Mouse (Mus musculus): ENCODE data around the gene Dscaml1.

Dscaml1 gene

DNA sequence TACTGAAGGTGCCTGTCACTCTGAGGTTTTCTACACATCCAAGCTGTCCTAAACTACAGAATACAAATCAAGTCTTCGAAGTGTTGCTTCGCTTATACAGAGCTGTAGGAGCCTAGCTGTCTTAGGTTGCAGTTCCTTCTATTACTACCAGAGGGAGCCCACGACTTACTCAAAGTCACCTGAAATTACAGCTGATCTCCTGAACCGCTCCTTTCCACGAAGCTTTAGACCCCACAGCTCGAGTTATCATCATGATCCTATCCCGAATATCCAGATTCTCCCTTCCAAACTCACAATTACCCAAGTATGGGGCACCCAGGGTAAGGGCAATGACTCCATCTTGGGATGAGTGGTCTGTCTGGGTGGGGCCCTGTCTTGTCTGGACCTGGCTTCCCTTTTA lies 14.6 kb upstream of the Dscaml1 start:
- peak; percentile 39 for DNase-seq (ENCODE audit: extremely low read depth, low read depth)

DNA sequence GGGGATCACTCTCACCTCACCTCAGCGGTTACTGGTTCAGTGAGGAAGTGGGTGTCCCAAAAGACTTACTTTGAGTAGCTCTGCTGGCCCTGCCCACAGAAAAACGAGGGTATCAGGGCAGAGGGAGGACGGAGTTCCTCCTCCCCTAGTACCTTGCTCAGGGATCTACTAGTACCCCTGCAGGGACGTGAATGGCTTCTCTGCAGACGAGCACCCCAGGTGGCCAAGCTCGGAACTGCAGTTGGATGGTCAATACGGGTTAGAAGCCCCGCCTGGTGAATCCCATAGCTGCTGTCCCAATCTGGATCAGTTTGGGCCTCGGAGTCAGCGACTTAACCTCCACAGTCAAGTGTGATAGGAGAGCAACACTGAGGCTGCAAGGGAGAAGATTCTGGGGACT lies 14.1 kb upstream of the Dscaml1 start:
- peak; percentile 70 for DNase-seq (ENCODE audit: extremely low read depth, low read depth)

DNA sequence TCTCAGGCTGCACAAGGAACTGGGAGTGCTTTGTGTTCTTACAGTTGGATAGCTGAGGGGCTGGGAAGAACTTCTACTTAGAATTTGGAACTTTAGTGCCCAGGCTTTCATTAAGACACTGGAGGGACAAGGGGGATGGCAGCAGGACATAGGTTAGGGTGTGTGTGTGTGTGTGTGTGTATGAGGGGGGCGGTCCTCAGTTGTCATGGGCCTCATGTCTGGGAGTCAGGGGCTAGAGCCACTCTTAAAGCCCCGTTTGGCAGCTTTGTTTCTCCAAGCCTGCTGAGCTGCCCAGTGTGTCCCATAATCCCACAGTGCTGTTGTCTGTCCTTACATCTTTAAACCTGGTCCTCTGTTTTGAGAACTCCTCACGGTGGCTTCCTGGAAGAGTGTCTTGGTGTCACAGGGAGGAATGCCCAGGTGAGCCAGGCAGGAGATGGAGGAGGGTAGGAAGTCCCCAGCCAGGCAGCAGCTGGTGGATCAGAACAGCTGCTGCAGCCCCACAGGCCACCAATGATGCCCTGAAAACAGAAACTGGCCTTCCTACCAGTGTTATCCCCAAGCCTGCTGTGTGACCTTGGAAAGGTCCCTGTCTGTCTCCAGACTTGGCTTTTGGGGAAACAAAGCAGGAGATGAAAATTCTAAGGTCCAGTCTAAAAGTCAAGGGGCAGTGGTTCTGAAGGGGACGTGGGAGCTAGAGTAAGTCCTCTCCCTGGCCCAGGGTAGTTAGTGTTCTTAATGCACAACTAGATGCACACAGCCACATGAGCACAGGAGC lies 13.5 kb upstream of the Dscaml1 start:
- no peak for DNase-seq (ENCODE audit: extremely low read depth, low read depth)

DNA sequence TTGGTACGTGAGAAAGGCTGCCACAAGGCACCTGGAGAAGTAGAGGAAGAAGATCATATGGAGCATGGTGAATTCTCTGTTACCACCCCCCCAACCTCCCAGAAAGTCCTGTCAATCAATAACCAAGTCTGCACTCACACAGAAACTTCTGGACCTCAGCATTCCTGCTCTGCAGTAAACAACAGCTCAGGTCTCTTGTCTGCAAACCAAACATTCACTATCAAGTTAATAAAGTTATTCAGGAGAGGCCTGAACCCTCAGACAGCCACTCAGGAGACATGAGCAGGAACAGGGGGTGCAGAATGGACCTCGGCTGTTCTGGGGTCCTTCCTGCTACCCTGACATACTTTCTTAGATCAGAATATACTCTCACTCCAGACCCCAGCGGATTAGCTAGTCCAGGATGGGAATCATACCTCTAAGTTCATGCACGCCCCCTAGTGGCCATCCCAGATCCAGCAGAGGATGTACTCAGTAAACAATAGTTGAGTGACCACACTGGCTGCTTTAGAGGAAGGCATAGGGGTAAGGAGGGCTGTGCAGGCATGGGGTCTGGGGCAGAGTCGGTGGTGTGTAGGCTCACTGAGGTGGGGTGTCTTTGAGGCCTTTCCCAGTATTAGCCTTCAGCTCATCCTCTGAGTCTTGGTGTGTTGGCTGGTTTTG lies 12.8 kb upstream of the Dscaml1 start:
- DNase-seq (ENCODE audit: extremely low read depth, low read depth) = peak; percentile 39

DNA sequence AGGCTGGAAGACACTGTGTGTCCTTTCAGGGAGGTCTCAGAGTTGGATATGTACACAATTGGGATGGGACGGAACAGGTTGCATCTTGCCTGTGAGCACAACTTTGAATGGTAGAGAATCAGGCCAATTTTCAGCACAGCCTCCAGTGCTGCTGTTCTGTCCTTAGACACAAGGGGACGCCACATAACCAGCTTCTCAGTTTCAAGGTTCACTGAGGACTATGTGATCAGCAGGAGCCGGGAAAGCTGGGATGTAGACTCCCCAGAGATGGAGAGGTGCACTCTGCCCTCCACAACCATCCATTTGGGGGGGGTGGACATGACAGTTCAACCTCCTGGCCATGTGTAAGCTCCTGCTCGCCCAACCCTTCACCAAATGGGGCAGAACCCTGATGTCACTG lies 10.5 kb upstream of the Dscaml1 start:
- no peak for DNase-seq (ENCODE audit: extremely low read depth, low read depth)

DNA sequence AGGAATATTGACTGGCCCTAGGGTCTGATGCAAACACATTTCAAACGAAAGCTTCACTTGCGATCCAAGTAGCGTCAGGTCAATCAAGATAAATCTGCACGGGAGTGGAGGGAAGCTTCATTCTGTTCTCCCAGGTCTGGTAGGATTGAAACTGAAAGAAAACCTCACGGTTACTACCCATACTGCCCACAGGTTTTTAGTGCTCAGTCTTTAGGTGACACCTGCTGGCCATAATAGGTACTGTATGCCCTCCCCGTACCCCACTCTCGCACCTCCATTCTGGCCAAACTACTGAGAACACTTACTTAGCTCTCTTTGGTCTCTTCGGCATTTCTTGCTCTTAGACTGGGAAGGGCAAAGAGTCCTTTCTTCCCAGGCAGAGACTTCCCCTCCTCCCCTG lies 9.2 kb upstream of the Dscaml1 start:
- DNase-seq (ENCODE audit: extremely low read depth, low read depth) = peak; percentile 55

DNA sequence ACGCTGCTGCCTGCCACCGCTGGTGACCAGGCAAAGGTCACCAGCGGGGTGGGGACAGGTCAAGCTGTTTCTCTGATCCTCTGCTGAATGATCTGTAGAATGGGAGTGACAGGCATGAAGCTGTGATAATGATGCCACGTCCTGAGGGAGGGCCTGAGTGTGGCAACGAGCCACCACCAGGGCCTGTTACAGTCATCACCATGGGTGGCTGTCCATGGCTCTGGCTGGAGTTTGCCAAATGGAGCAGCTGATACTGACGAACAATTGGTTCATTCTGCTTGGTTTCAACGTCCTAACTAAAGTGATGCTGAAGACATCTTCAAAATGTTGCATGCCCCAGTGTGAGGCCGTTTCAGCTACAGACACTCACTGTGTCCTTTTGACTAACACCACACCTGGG lies 8.2 kb upstream of the Dscaml1 start:
- no peak for DNase-seq (ENCODE audit: extremely low read depth, low read depth)

DNA sequence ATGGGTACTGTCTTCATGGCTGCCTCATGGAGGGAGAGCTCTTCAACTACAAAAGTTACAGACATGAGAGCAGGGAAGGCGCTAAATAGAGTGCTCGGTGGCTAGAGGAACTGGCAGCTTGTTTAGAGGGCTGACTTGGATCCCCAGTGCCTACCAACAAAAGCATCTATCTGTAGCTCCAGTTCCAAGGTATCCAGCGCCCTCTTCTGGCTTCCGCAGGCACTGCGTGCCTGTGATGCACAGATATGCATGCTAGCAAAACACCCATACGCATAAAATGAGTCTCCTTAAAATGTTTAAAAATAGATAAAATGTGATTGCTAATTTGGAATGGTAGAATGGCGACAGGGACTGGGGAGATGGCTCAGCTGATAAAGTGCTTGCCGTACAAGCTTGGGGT lies 5.2 kb upstream of the Dscaml1 start:
- peak; percentile 36 for DNase-seq (ENCODE audit: extremely low read depth, low read depth)

DNA sequence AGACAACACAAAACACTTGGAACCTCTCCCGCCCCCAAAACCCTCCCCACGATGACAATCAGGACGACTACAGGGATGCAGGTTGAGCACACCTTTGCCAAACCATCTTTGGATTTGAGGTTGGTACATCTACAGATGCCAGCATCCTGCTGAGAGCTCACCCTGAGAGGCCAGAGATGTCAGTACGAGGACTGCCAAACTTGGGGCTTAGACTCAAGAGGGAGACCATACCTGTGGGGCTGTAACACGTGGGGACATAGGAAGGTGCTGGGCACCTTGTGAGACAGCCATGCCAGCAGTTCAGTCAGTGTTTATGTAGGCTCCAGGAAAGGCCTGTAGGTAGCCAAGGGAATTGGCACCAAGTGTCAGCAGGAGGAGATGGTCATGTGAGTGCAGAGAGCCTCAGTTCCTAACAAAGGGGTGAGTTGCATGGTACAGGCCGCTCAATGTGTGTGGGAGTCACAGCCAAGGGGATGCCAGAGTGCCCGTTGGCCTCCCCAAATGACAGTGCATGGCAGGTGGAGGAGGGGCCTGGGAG lies 3.6 kb upstream of the Dscaml1 start:
- no peak for DNase-seq (ENCODE audit: extremely low read depth, low read depth)

DNA sequence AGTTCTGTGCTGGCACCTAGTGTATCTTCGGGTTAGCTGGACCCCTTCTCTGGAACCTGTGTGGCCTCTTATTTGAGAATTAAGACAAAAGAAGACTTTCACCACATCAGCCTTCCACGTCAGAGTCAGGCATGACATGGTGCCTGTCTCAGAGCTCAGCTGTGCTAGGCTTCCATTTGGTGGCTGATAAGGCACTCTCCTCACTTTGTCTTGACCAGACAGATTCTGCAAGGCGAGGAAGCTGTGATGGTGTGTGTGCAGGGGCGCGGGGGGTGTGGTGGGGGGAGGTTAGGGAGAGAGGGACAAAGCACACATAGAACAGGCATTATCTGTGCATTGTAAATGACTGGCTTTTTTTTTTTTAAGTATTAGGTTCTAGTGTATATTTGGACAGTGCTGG lies 3.0 kb downstream of the Dscaml1 start:
- DNase-seq (ENCODE audit: extremely low read depth, low read depth) = no peak

DNA sequence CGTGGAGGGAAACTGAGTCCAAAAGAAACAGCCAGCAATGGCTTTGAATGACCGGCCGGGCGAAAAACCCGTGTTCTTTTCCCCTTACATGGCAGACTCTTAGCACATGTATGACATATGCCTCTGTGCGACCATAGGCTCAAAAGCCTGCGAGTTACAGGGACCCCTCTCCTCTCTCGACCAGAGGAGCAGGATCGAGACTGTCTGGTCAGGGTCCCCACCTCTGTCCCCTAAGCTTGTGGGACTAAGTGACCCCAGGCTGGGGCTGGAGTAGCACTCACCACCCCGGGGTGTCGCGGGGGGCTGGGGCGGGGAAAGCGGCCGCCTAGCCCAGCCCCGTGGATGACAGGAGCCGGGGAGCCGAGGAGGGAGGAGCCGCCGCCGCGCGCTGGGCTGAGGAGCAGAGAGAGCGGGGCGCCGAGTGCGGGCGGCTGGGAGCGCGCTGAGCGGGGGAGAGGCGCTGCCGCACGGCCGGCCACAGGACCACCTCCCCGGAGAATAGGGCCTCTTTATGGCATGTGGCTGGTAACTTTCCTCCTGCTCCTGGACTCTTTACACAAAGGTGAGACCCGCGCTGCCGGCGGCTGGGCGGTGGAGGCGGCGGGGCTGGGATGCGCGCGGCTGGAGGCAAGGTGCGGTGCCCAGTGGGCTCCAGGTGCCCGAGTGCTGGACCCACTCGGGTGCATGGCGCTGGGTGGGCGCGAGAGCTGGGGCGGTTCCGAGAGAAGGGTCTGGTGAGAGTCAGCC lies 3.7 kb downstream of the Dscaml1 start:
- DNase-seq (ENCODE audit: extremely low read depth, low read depth) = no peak

DNA sequence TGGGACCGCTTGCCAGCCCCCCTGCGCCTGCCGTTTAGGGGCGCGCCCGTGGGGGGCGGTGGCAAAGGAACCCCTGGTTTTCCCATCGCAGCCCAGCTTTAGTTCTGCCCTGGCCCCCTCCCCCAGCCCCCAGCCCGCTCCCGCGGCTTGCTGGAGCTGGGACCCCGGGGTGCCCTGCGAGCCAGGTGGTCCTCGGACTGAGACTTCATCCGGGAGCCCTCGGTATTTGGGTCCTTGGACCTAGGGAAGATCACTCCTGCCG lies 4.2 kb downstream of the Dscaml1 start:
- no peak for DNase-seq (ENCODE audit: extremely low read depth, low read depth)

DNA sequence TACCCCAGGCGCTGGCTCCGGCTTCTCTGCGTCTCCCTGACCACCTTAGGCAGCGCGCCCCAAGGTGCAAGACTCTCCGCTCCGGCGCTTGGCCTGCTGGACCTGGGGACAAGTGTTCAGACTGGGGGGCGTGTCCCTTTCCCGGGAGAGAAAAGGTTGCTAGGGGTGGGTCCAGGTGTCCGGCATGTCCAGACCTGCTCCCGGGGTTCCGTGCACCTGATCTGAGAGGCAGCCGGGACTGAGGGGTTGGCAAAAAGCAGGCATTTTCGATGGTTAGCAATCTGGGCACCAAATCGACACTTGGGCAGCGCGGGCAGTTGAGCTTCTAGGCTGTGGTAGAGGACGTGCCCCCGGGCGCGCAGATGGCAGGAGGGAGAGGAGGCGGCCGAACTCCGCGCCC lies 4.7 kb downstream of the Dscaml1 start:
- no peak for DNase-seq (ENCODE audit: extremely low read depth, low read depth)

DNA sequence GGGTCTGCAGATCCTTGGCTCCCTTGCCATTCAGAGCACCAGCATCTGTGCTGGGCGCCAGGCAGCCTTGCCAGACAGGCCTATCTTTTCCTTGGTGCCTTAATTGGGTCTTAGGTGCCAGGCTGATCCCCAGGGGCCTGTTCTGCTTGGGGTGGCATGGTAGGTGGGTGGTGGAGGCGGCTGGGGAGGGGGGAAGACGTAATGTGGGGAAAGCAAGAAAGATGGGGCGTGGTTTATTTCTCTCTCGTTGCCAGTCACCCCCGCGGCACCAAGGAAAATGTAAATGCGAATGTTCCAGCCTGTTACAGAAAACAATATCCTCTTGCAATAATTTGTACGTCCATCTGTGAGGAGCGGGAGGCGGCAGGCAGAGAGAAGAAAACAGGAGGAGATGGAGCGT lies 6.2 kb downstream of the Dscaml1 start:
- no peak for DNase-seq (ENCODE audit: extremely low read depth, low read depth)

DNA sequence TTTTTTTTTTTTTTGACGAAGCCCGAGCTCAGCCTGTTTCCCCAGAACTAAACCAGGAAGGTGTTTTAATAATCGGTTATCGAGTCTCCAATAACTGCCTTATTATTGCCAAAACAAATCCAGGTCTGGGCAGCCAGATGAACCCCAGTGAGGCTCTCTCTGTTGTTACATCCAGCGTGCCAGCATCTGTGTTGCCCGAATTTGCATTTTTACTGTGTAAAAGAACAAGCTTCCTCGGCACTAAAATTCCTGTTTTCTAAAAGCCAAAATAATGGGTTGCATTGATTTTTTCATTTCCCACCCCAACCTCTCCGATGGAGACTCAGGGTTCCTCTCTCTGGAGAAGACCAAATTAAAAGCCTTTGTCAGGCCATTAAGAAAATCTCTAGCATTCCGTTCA lies 6.7 kb downstream of the Dscaml1 start:
- DNase-seq (ENCODE audit: extremely low read depth, low read depth) = no peak

DNA sequence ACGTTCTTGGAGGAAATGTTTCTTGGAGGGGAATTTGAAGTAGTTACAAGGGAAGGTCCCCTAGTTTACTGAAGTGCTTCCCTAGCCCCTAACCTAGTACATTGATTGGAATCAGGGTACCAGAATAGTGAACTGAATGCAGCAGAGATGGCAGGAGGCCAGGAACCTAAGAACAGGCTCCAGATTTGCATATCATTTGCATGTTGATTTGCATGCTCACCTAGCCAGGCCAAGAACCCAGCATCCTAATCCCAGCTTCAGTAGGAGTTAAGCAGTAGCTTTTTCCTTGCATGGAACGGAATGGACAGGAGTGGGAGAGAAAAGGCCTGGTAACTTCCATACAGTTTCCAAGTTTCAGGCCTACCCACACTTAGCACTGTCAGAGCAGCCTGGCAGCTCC lies 7.7 kb downstream of the Dscaml1 start:
- DNase-seq (ENCODE audit: extremely low read depth, low read depth) = no peak

DNA sequence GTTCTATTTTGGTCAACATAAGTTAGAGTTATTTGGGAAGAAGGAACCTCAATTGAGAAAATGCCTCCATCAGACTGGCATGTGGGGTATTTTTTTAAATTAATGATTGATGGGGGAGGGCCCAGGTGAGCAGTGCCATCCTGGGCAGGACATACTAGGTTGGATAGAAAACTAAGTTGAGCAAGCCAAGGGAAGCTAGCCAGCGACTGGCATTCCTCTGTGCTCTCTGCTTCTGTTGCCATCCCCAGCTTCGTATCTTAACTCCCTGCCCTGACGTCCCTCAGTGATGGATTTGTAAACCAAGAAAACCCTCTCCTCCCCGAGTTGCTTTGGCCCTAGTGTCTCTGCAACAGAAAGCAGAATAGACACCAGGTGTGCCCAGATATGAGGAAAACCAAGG lies 12.6 kb downstream of the Dscaml1 start:
- no peak for DNase-seq (ENCODE audit: extremely low read depth, low read depth)

DNA sequence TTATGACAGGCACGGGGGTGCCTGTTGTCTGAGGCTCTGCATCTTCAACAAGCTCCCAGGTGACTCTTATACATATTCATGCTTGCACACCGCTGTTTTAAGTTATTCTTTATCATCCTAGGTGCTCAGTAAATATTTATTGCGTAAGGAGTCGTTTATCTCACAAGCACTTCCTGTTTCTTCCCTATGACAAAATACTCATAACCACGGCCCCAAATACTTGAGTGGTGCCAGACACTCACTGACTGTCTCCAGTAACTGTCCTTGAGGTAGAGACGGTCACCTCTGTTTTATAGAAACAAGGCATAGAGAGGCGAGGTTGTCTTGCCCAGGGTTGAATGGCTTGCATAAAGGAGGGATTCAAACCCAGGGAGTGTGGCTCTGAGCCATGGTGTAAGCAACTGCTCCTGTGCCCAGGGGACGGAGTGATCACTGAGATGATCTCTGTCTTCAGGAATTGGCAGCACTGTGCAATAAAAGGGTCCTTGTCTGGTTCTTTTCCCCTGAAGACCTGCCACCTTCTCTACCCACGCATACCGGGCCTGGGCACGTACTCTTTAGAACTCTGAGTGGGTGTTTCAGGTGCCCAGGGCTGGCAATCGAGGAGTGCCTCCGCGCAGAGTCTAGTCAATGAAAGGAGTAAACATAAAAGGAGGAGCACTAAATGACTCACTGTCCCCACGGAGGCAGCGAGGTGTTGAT lies 13.8 kb downstream of the Dscaml1 start:
- no peak for DNase-seq (ENCODE audit: extremely low read depth, low read depth)

DNA sequence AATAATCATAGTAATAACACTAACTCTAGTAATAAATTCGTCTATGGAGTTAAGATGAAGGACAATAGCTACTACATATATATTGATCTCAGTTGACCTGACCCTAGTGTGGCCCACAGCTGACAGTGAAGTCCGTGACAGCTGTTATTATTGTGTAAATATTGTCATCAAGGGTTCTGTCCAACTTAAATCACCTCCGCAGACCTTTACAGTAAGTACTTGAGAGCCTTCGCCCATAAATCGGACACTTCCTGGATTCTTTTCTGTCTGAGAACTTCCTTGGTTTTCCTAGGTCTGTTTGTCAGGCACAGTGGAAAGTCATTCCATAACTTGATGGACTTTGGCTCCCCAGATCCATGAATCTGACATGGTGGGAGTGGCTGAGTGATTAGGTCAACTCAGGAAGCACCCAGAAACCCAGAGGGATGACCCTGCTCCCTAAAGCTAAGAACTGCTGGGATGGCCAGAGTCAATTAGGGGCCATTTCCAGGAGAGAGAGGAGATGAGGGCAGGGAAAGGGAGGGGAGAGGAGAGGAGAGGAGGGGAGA lies 17.9 kb downstream of the Dscaml1 start:
- no peak for DNase-seq (ENCODE audit: extremely low read depth, low read depth)

DNA sequence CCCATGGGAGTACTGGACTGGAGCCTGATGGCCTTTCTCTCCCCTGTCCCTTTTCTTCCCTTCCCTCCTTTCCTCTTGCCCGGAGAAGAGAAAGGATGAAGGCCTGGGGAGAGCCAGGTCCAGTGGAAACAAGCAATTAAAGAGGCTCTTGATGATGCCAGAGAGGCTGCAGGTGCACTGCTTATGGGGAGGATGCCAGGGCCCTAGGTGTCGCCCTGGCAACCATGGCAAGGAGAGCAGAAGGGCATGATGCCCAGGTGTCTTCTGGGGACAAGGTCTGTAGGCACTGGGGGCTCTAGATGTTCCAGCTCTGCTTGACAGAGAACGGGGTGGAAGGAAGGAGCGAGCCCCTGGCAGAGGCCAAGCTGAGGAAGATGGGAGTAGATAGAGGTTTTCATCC lies 23.2 kb downstream of the Dscaml1 start:
- no peak for DNase-seq (ENCODE audit: extremely low read depth, low read depth)

DNA sequence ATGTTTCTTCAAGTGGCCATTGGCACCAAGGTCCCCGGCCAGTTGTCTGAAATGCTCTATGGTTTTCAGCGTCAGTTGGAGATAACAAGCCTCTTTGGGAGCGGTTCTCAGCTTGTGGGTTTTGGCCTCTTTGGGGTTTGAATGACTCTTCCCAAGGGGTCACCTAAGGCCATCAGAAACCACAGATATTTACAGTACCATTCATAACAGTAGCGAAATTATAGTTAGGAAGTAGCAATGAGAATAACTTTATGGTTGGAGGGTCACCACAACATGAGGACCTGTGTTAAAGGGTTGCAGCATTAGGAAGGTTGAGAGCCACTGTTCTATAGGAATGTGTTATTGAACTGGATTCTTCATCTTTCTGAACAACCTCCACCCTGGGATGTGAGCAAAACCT lies 24.9 kb downstream of the Dscaml1 start:
- no peak for DNase-seq (ENCODE audit: extremely low read depth, low read depth)

DNA sequence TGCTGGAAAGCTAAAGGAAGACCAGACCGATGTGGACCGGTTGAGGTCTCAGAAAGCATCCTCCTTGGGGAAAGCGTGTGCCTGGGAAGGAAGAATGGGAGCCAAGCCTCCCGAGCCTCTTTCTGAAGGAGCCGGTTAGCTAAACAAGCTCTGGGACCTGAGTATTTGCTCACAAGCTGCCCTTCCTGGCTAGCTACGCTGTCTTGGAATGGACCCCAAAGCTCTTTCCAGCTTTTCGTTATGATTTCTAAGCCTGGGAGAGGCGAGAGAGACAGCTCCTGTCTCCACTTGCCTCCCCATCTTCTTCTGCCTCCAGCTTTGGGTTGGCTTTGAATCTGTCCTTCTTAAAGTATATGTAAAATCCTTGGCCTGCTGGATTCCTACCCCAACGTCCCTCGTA lies 27.6 kb downstream of the Dscaml1 start:
- no peak for DNase-seq (ENCODE audit: extremely low read depth, low read depth)

Data from MEL-GATA-1-ER (cell line).